Comparison of ENCODE assay signal across 18 mouse cellular contexts in the genomic region with DNA sequence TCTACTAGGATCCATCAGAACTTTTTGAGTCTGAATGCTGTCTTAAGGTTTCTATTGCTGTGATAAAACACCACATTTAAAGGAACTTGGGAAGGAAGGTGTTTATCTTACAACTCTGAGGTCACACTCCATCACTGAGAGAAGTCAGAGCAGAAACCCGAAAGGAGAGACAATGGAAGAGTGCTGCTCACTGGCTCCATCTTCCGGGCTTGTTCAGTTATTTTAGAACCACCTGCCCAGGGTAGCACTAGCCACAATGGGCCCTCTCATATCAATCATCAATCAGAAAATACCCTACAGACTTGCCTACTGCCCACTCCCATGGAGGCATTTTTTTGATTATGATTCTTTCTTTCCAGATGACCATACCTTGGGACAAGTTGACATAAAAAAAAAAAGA. TPM values are rescaled to one million over a fixed set of nuclear protein-coding genes. Genes with fewer than 3 reads are reported as not detected.
DNase-seq lines count a peak whose midpoint lies in the region; ATAC-seq and TF ChIP-seq lines count a peak whose summit lies in the region.
"Had no signal": no experiment of that assay in that cellular context is flagged by ENCODE, and none has a peak within 500 bp of the region (broad histone marks: within the 10 kb centered on the region; RNA-seq: fewer than 3 reads in every experiment).

No protein-coding gene starts in this region.

- H3K9me3 ChIP-seq in forebrain, embryonic 16.5 days (ENCODE audit: control insufficient read depth, low read length) = no peaks in the 10 kb centered on the region
- H3K9me3 ChIP-seq in midbrain, embryonic 10.5 days (replicated peaks) = no peaks in the 10 kb centered on the region
- H3K9me3 ChIP-seq: forebrain, embryonic 12.5 days; hindbrain, embryonic 15.5 days; limb, embryonic 12.5 days; midbrain, embryonic 12.5 days had no signal

- H3K36me3 ChIP-seq in heart, adult 2 months (ENCODE audit: control insufficient read depth, insufficient read depth, low read length) = peaks cover 13% of the 10 kb centered on the region
- H3K36me3 ChIP-seq in forebrain, embryonic 16.5 days (ENCODE audit: control insufficient read depth, insufficient read depth) = peaks cover 2% of the 10 kb centered on the region; the same call in 1 of the 2 replicates
- peaks cover 2% of the 10 kb centered on the region for H3K36me3 ChIP-seq in midbrain, embryonic 10.5 days

- H3K27me3 ChIP-seq in heart, adult 2 months (ENCODE audit: control insufficient read depth, insufficient read depth, low read length) = no peaks in the 10 kb centered on the region
- H3K27me3 ChIP-seq in forebrain, embryonic 16.5 days (replicated peaks; ENCODE audit: control insufficient read depth, insufficient read depth, low read length) = no peaks in the 10 kb centered on the region
- no peaks in the 10 kb centered on the region for H3K27me3 ChIP-seq in midbrain, embryonic 10.5 days (ENCODE audit: low read depth, poor library complexity, severe bottlenecking)
- H3K27me3 ChIP-seq: forebrain, embryonic 12.5 days; hindbrain, embryonic 15.5 days; limb, embryonic 12.5 days; midbrain, embryonic 12.5 days; Patski had no signal

- TF ChIP-seq CTCF in heart, adult 2 months (IDR thresholded peaks at IDR 0.05) = peak; percentile 32

- peak; percentile 32 for ATAC-seq in inflammation-experienced regulatory T-cells, adult 6 months
- ATAC-seq in forebrain, embryonic 16.5 days = no peak
- ATAC-seq: Patski had no signal

- TF ChIP-seq POLR2A in heart, adult 2 months (IDR thresholded peaks at IDR 0.05; ENCODE audit: insufficient read depth, low read depth, low read length) = no peak

- DNase-seq in heart, adult 2 months = no peak
- no peak for DNase-seq in heart, postnatal 36 days
- peak; percentile 27 for DNase-seq in thymus, postnatal 4 days
- DNase-seq in thymus, postnatal 25 days = no peak
- no peak for DNase-seq in kidney, postnatal 25 days
- no peak for DNase-seq in midbrain, embryonic 10.5 days (ENCODE audit: low spot score)
- DNase-seq: adrenal gland, postnatal 10 days; cerebellum, postnatal 14 days; heart, adult 11 months; heart, postnatal 10 days; right cerebral cortex, postnatal 4 days had no signal

- H3K79me2 ChIP-seq in heart, adult 2 months (replicated peaks; ENCODE audit: control insufficient read depth, insufficient read depth, low read length) = peaks cover 6% of the 10 kb centered on the region

- no peak overlapping the region for H3K9ac ChIP-seq in heart, adult 2 months (ENCODE audit: low read depth, low read length)
- no peak overlapping the region for H3K9ac ChIP-seq in forebrain, embryonic 16.5 days (replicated peaks; ENCODE audit: low read depth, low read length)
- H3K9ac ChIP-seq: forebrain, embryonic 12.5 days; hindbrain, embryonic 15.5 days; limb, embryonic 12.5 days; midbrain, embryonic 12.5 days had no signal

- no peak overlapping the region for H3K27ac ChIP-seq in heart, adult 2 months
- H3K27ac ChIP-seq in forebrain, embryonic 16.5 days (ENCODE audit: low read length) = no peak overlapping the region
- no peak overlapping the region for H3K27ac ChIP-seq in midbrain, embryonic 10.5 days (replicated peaks)
- H3K27ac ChIP-seq: forebrain, embryonic 12.5 days; hindbrain, embryonic 15.5 days; limb, embryonic 12.5 days; midbrain, embryonic 12.5 days had no signal

- 43% methylated on average over 2 of the region's 2 CpGs for WGBS in heart, adult 2 months
- 47% methylated on average over 2 of the region's 2 CpGs for WGBS in forebrain, embryonic 16.5 days
- 58% methylated on average over 2 of the region's 2 CpGs for WGBS in midbrain, embryonic 10.5 days

- TF ChIP-seq EP300 in heart, adult 2 months (IDR thresholded peaks at IDR 0.05; ENCODE audit: insufficient read depth, low read depth, low read length) = no peak

- no peak overlapping the region for H3K4me2 ChIP-seq in forebrain, embryonic 16.5 days (ENCODE audit: low read length)
- H3K4me2 ChIP-seq: forebrain, embryonic 12.5 days; hindbrain, embryonic 15.5 days; limb, embryonic 12.5 days; midbrain, embryonic 12.5 days had no signal

- peaks cover 12% of the 10 kb centered on the region for H3K4me1 ChIP-seq in heart, adult 2 months (ENCODE audit: control insufficient read depth, insufficient read depth, low read length)
- H3K4me1 ChIP-seq in forebrain, embryonic 16.5 days (replicated peaks; ENCODE audit: control insufficient read depth, insufficient read depth, low read length) = no peaks in the 10 kb centered on the region
- H3K4me1 ChIP-seq in midbrain, embryonic 10.5 days = no peaks in the 10 kb centered on the region
- H3K4me1 ChIP-seq: forebrain, embryonic 12.5 days; hindbrain, embryonic 15.5 days; limb, embryonic 12.5 days; midbrain, embryonic 12.5 days had no signal

- no peak overlapping the region for H3K4me3 ChIP-seq in heart, adult 2 months
- H3K4me3 ChIP-seq in forebrain, embryonic 16.5 days (replicated peaks; ENCODE audit: low read length) = no peak overlapping the region
- H3K4me3 ChIP-seq in midbrain, embryonic 10.5 days = no peak overlapping the region
- H3K4me3 ChIP-seq: forebrain, embryonic 12.5 days; hindbrain, embryonic 15.5 days; limb, embryonic 12.5 days; midbrain, embryonic 12.5 days had no signal

- intact Hi-C loops in heart, adult 2 months (cut with DNase I) = no loop called here
- intact Hi-C loops in heart, postnatal 36 days (cut with DNase I) = no loop called here

RNA-seq across cellular contexts. Expression of gene Lnpep, which starts 41.0 kb away (rescaled TPM):
- total RNA-seq in heart, adult 2 months (2021) = 100 to 1,000 TPM; 139 to 184 TPM
- polyA plus RNA-seq in heart, adult 2 months (2012; rRNA removed) = 17.5 and 41.0 TPM in 2 replicates
- total RNA-seq in heart, postnatal 36 days (2021) = 100 to 1,000 TPM; 177 to 190 TPM
- 10 to 100 TPM; 33.9 to 38.6 (median 36.0) TPM for polyA plus RNA-seq in inflammation-experienced regulatory T-cells, adult 6 months (2017; shearing (Covaris generic))
- 8.0 and 10.3 TPM in 2 replicates for polyA plus RNA-seq in forebrain, embryonic 16.5 days (2015; fragmentation: Nextera tagmentation; extraction: Ambion mirVana)
- polyA plus RNA-seq in midbrain, embryonic 10.5 days (2016; fragmentation: Nextera tagmentation; extraction: Ambion mirVana) = 5.7 and 6.9 TPM in 2 replicates
